Mouse (Mus musculus): ENCODE measurements around the gene H2-Aa.

- TF ChIP-seq CTCF (IDR thresholded peaks at IDR 0.05; ENCODE audit: low read depth) = no peak
- TF ChIP-seq EP300 (IDR thresholded peaks at IDR 0.05; ENCODE audit: low read depth) = no peak
Measured at GRCm38 (mm10) chr17:34244656-34245055, 43.0 kb downstream of the H2-Aa start.

Data from heart, postnatal 0 days (tissue).